In genomic region chr7:80863520-80863919, GRCm38 (mm10) we compare ENCODE assay signal across 12 mouse cellular contexts. TPM values are rescaled to one million over a fixed set of nuclear protein-coding genes. Genes with fewer than 3 reads are reported as not detected.
A peak's percentile ranks its signal among the peaks of the same experiment; 100 is the strongest.
DNase-seq lines count a peak whose midpoint lies in the region; ATAC-seq and TF ChIP-seq lines count a peak whose summit lies in the region.
"Had no signal": no experiment of that assay in that cellular context is flagged by ENCODE, and none has a peak within 500 bp of the region (broad histone marks: within the 10 kb centered on the region; RNA-seq: fewer than 3 reads in every experiment).

No protein-coding gene starts in this region.

- H3K4me3 ChIP-seq in gastrocnemius, adult 2 months, result no peak overlapping the region
- H3K4me3 ChIP-seq in limb, embryonic 12.5 days (replicated peaks), result no peak overlapping the region
- H3K4me3 ChIP-seq in limb, embryonic 10.5 days, result no peak overlapping the region
- no peak overlapping the region for H3K4me3 ChIP-seq in embryonic facial prominence, embryonic 15.5 days (replicated peaks)
- H3K4me3 ChIP-seq in midbrain, embryonic 12.5 days, result peak overlapping the region; percentile 15; the same call in 1 of the 2 replicates
- no peak overlapping the region for H3K4me3 ChIP-seq in kidney, embryonic 14.5 days (ENCODE audit: low read length)

- no peaks in the 10 kb centered on the region for H3K9me3 ChIP-seq in limb, embryonic 12.5 days
- H3K9me3 ChIP-seq in limb, embryonic 10.5 days (replicated peaks), result no peaks in the 10 kb centered on the region
- no peaks in the 10 kb centered on the region for H3K9me3 ChIP-seq in embryonic facial prominence, embryonic 15.5 days (replicated peaks)
- H3K9me3 ChIP-seq in midbrain, embryonic 12.5 days, result no peaks in the 10 kb centered on the region
- no peaks in the 10 kb centered on the region for H3K9me3 ChIP-seq in kidney, embryonic 14.5 days (ENCODE audit: control insufficient read depth, low read length)

- ATAC-seq in limb, embryonic 12.5 days (ENCODE audit: insufficient number of reproducible peaks, insufficient read depth, low FRiP score, low TSS enrichment, low read depth), result no peak
- no peak for ATAC-seq in embryonic facial prominence, embryonic 15.5 days (ENCODE audit: insufficient number of reproducible peaks, low FRiP score, low TSS enrichment, low read depth)
- ATAC-seq in midbrain, embryonic 12.5 days (ENCODE audit: low FRiP score, low read depth), result no peak
- ATAC-seq in kidney, embryonic 14.5 days (ENCODE audit: low FRiP score, low TSS enrichment), result no peak

- 91% methylated on average over 5 of the region's 5 CpGs for WGBS in limb, embryonic 12.5 days
- 90% methylated on average over 5 of the region's 5 CpGs for WGBS in limb, embryonic 10.5 days
- WGBS in embryonic facial prominence, embryonic 15.5 days, result 85% methylated on average over 5 of the region's 5 CpGs
- WGBS in midbrain, embryonic 12.5 days, result 90% methylated on average over 5 of the region's 5 CpGs
- 93% methylated on average over 5 of the region's 5 CpGs for WGBS in kidney, embryonic 14.5 days

- DNase-seq in gastrocnemius, adult 2 months, result no peak
- DNase-seq in gastrocnemius, postnatal 10 days, result no peak
- DNase-seq in limb, embryonic 10.5 days (ENCODE audit: low spot score), result no peak
- DNase-seq in spleen, postnatal 36 days (ENCODE audit: low spot score in 2 of 2), result no peak
- DNase-seq: B cell, adult 2 months; kidney, postnatal 10 days; left cerebral cortex, postnatal 4 days had no signal

- 0 out of 2 replicates have a peak overlapping the region, but pooled peaks have one; percentile 11 for H3K4me2 ChIP-seq in limb, embryonic 12.5 days
- no peak overlapping the region; the same call in 1 of the 2 replicates for H3K4me2 ChIP-seq in embryonic facial prominence, embryonic 15.5 days (replicated peaks)
- peak overlapping the region; percentile 82 for H3K4me2 ChIP-seq in midbrain, embryonic 12.5 days (replicated peaks)
- H3K4me2 ChIP-seq in kidney, embryonic 14.5 days (replicated peaks; ENCODE audit: low read depth, low read length), result no peak overlapping the region

- no peaks in the 10 kb centered on the region for H3K27me3 ChIP-seq in limb, embryonic 12.5 days
- H3K27me3 ChIP-seq in limb, embryonic 10.5 days (ENCODE audit: low read depth, poor library complexity, severe bottlenecking), result no peaks in the 10 kb centered on the region
- no peaks in the 10 kb centered on the region for H3K27me3 ChIP-seq in embryonic facial prominence, embryonic 15.5 days
- no peaks in the 10 kb centered on the region for H3K27me3 ChIP-seq in midbrain, embryonic 12.5 days
- no peaks in the 10 kb centered on the region for H3K27me3 ChIP-seq in kidney, embryonic 14.5 days (ENCODE audit: control insufficient read depth, insufficient read depth, low read length)

- H3K9ac ChIP-seq in limb, embryonic 12.5 days (replicated peaks), result no peak overlapping the region; the same call in 1 of the 2 replicates
- no peak overlapping the region for H3K9ac ChIP-seq in embryonic facial prominence, embryonic 15.5 days
- no peak overlapping the region for H3K9ac ChIP-seq in midbrain, embryonic 12.5 days (replicated peaks)
- H3K9ac ChIP-seq in kidney, embryonic 14.5 days (ENCODE audit: low read depth, low read length), result no peak overlapping the region

- peaks cover 56% of the 10 kb centered on the region for H3K36me3 ChIP-seq in limb, embryonic 12.5 days
- peaks cover 58% of the 10 kb centered on the region for H3K36me3 ChIP-seq in limb, embryonic 10.5 days
- peaks cover 42% of the 10 kb centered on the region for H3K36me3 ChIP-seq in embryonic facial prominence, embryonic 15.5 days
- H3K36me3 ChIP-seq in midbrain, embryonic 12.5 days, result peaks cover 42% of the 10 kb centered on the region
- H3K36me3 ChIP-seq in kidney, embryonic 14.5 days (ENCODE audit: control insufficient read depth, insufficient read depth, low read length), result peaks cover 45% of the 10 kb centered on the region

- intact Hi-C loops in gastrocnemius, adult 2 months (cut with DNase I), result no loop called here

- peak overlapping the region; percentile 16 for H3K27ac ChIP-seq in gastrocnemius, adult 2 months
- H3K27ac ChIP-seq in limb, embryonic 12.5 days, result no peak overlapping the region
- H3K27ac ChIP-seq in limb, embryonic 10.5 days, result no peak overlapping the region
- peak overlapping the region; percentile 2; the same call in 1 of the 2 replicates for H3K27ac ChIP-seq in embryonic facial prominence, embryonic 15.5 days (replicated peaks)
- 0 out of 2 replicates have a peak overlapping the region, but pooled peaks have one; percentile 25 for H3K27ac ChIP-seq in midbrain, embryonic 12.5 days (replicated peaks)
- no peak overlapping the region for H3K27ac ChIP-seq in kidney, embryonic 14.5 days (ENCODE audit: low read depth, low read length)
- H3K27ac ChIP-seq: macrophage had no signal

- peaks cover 25% of the 10 kb centered on the region for H3K4me1 ChIP-seq in limb, embryonic 12.5 days (replicated peaks)
- H3K4me1 ChIP-seq in limb, embryonic 10.5 days, result peaks cover 33% of the 10 kb centered on the region
- H3K4me1 ChIP-seq in embryonic facial prominence, embryonic 15.5 days, result peaks cover 24% of the 10 kb centered on the region
- peaks cover 28% of the 10 kb centered on the region for H3K4me1 ChIP-seq in midbrain, embryonic 12.5 days
- peaks cover 17% of the 10 kb centered on the region; the same call in 1 of the 2 replicates for H3K4me1 ChIP-seq in kidney, embryonic 14.5 days (ENCODE audit: control insufficient read depth, insufficient read depth, low read length)

- TF ChIP-seq CTCF in gastrocnemius, adult 2 months (IDR thresholded peaks at IDR 0.05), result no peak

RNA-seq across cellular contexts. Expression of gene Zscan2, which starts 2.8 kb away (rescaled TPM):
- total RNA-seq in gastrocnemius, adult 2 months (2021), result 1 to 10 TPM; 1.3 to 1.7 TPM
- total RNA-seq in gastrocnemius, postnatal 10 days (2021), result 1 to 10 TPM; 2.3 to 2.5 TPM
- 5.1 and 6.2 TPM in 2 replicates for polyA plus RNA-seq in limb, embryonic 12.5 days (2016; fragmentation: Nextera tagmentation; extraction: Ambion mirVana)
- polyA plus RNA-seq in limb, embryonic 10.5 days (2016; fragmentation: Nextera tagmentation; extraction: Ambion mirVana), result 4.0 and 4.3 TPM in 2 replicates
- polyA plus RNA-seq in embryonic facial prominence, embryonic 15.5 days (2015; fragmentation: Nextera tagmentation; extraction: Ambion mirVana), result 1.9 and 2.4 TPM in 2 replicates
- polyA plus RNA-seq in midbrain, embryonic 12.5 days (2016; fragmentation: Nextera tagmentation; extraction: Ambion mirVana), result 4.1 and 5.2 TPM in 2 replicates
- 2.8 and 4.0 TPM in 2 replicates for polyA plus RNA-seq in kidney, embryonic 14.5 days (2014; fragmentation: Nextera tagmentation; extraction: Ambion mirVana)

RNA-seq across cellular contexts. Expression of gene Wdr73, which starts 37.5 kb away (rescaled TPM):
- 1 to 10 TPM; 2.9 to 3.7 TPM for total RNA-seq in gastrocnemius, adult 2 months (2021)
- 1 to 10 TPM; 5.4 to 6.8 TPM for total RNA-seq in gastrocnemius, postnatal 10 days (2021)
- 35.2 and 35.3 TPM in 2 replicates for polyA plus RNA-seq in limb, embryonic 12.5 days (2016; fragmentation: Nextera tagmentation; extraction: Ambion mirVana)
- polyA plus RNA-seq in limb, embryonic 10.5 days (2016; fragmentation: Nextera tagmentation; extraction: Ambion mirVana), result 49.5 and 54.5 TPM in 2 replicates
- polyA plus RNA-seq in embryonic facial prominence, embryonic 15.5 days (2015; fragmentation: Nextera tagmentation; extraction: Ambion mirVana), result 28.6 and 29.4 TPM in 2 replicates
- 43.3 and 44.7 TPM in 2 replicates for polyA plus RNA-seq in midbrain, embryonic 12.5 days (2016; fragmentation: Nextera tagmentation; extraction: Ambion mirVana)
- 32.7 and 38.1 TPM in 2 replicates for polyA plus RNA-seq in kidney, embryonic 14.5 days (2014; fragmentation: Nextera tagmentation; extraction: Ambion mirVana)

RNA-seq across cellular contexts. Expression of gene Iqgap1, which starts 37.7 kb away (rescaled TPM):
- 10 to 100 TPM; 14.8 to 16.0 TPM for total RNA-seq in gastrocnemius, adult 2 months (2021)
- total RNA-seq in gastrocnemius, postnatal 10 days (2021), result 10 to 100 TPM; 38.7 to 60.1 TPM
- 38.9 and 41.8 TPM in 2 replicates for polyA plus RNA-seq in limb, embryonic 12.5 days (2016; fragmentation: Nextera tagmentation; extraction: Ambion mirVana)
- 21.8 and 25.4 TPM in 2 replicates for polyA plus RNA-seq in limb, embryonic 10.5 days (2016; fragmentation: Nextera tagmentation; extraction: Ambion mirVana)
- polyA plus RNA-seq in embryonic facial prominence, embryonic 15.5 days (2015; fragmentation: Nextera tagmentation; extraction: Ambion mirVana), result 75.3 and 75.9 TPM in 2 replicates
- 30.5 and 33.7 TPM in 2 replicates for polyA plus RNA-seq in midbrain, embryonic 12.5 days (2016; fragmentation: Nextera tagmentation; extraction: Ambion mirVana)
- 61.0 and 110 TPM in 2 replicates for polyA plus RNA-seq in kidney, embryonic 14.5 days (2014; fragmentation: Nextera tagmentation; extraction: Ambion mirVana)

RNA-seq across cellular contexts. Expression of gene Nmb, which starts 41.4 kb away (rescaled TPM):
- total RNA-seq in gastrocnemius, adult 2 months (2021), result 1 to 10 TPM; 3.6 to 4.0 TPM
- total RNA-seq in gastrocnemius, postnatal 10 days (2021), result 1 to 10 TPM; 2.1 to 2.4 TPM
- polyA plus RNA-seq in limb, embryonic 12.5 days (2016; fragmentation: Nextera tagmentation; extraction: Ambion mirVana), result 7.6 and 9.2 TPM in 2 replicates
- 9.1 and 9.2 TPM in 2 replicates for polyA plus RNA-seq in limb, embryonic 10.5 days (2016; fragmentation: Nextera tagmentation; extraction: Ambion mirVana)
- 8.4 and 9.0 TPM in 2 replicates for polyA plus RNA-seq in embryonic facial prominence, embryonic 15.5 days (2015; fragmentation: Nextera tagmentation; extraction: Ambion mirVana)
- 5.7 and 6.2 TPM in 2 replicates for polyA plus RNA-seq in midbrain, embryonic 12.5 days (2016; fragmentation: Nextera tagmentation; extraction: Ambion mirVana)
- polyA plus RNA-seq in kidney, embryonic 14.5 days (2014; fragmentation: Nextera tagmentation; extraction: Ambion mirVana), result 9.4 and 14.3 TPM in 2 replicates
- polyA plus RNA-seq: macrophage had no signal

Comparison
In these comparisons a context has a peak if more than half of its experiments do, and no peak if none do; other contexts are left out.
1. H3K27ac ChIP-seq: peak in gastrocnemius, adult 2 months (single experiment), embryonic facial prominence, embryonic 15.5 days (single experiment) and midbrain, embryonic 12.5 days (single experiment); none in limb, embryonic 12.5 days (single experiment), limb, embryonic 10.5 days (single experiment) and kidney, embryonic 14.5 days (single experiment).
2. H3K4me2 ChIP-seq: peak in limb, embryonic 12.5 days (single experiment) and midbrain, embryonic 12.5 days (single experiment); none in embryonic facial prominence, embryonic 15.5 days (single experiment) and kidney, embryonic 14.5 days (single experiment).